ENCODE assay signal across 8 mouse cellular contexts in the genomic region with DNA sequence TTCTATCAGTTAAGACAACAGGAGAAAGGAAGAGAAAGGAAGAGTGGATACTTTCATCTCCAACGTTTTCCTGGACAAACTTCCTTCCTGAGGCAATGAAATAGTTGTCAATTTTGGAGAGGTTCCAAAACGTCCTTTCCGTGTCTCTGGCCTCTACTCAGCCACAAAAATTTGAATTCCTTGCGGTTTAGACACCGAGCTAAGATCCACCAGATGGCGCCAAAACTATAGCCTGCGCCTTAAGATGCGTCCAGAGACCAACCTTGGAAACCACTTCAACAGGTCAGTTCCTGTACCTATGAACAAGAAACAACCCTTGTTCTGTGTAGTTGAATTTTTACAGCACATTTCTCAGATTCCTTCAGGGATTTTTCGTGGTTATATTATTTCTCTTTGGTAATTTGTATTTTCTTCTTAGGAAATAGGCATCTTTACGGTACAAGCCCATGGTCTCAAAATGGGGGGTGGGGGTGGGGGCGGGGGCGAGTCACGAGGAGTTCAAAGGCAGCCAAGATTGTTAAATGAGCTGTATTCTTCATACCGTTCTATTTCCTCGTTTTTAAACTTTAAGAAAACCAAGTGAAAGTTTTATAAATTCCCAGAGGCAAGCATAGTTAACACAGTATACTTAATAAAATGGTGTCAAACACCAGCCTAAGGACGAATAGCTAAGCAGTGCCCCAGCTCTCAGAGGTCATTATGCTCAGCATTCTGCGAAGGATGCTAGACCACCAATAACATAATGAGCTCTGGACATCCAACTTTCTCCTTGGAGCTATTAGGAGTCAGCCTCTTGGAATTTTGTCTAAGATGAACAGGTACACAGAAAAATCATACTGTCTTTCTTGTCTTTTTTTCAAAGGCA.
DNase-seq lines count a peak whose midpoint lies in the region; ATAC-seq and TF ChIP-seq lines count a peak whose summit lies in the region.

No protein-coding gene starts in this region.

- H3K4me3 ChIP-seq in heart, adult 2 months, result no peak overlapping the region
- no peak overlapping the region for H3K4me3 ChIP-seq in heart, embryonic 12.5 days
- no peak overlapping the region for H3K4me3 ChIP-seq in cortical plate, adult 2 months (ENCODE audit: insufficient read depth, low read length)
- H3K4me3 ChIP-seq in kidney, adult 2 months (ENCODE audit: insufficient read depth, low read depth, low read length), result no peak overlapping the region
- no peak overlapping the region for H3K4me3 ChIP-seq in midbrain, postnatal 0 days (ENCODE audit: low read depth, low read length)

- WGBS in heart, adult 2 months, result 29% methylated on average over 17 of the region's 17 CpGs
- 31% methylated on average over 17 of the region's 17 CpGs for WGBS in heart, embryonic 12.5 days
- WGBS in kidney, adult 2 months, result 21% methylated on average over 17 of the region's 17 CpGs
- whole genome bisulfite sequencing in midbrain, postnatal 0 days, result 32% methylated on average over 17 of the region's 17 CpGs

- TF ChIP-seq EP300 in heart, adult 2 months (IDR thresholded peaks at IDR 0.05; ENCODE audit: insufficient read depth, low read depth, low read length), result peak; percentile 56; the same call in 1 of the 2 replicates

- H3K27me3 ChIP-seq in heart, adult 2 months (ENCODE audit: control insufficient read depth, insufficient read depth, low read length), result no peaks in the 10 kb centered on the region
- no peaks in the 10 kb centered on the region for H3K27me3 ChIP-seq in heart, embryonic 12.5 days (replicated peaks)
- H3K27me3 ChIP-seq in kidney, adult 2 months (replicated peaks; ENCODE audit: control insufficient read depth, insufficient read depth, low read length), result no peaks in the 10 kb centered on the region
- no peaks in the 10 kb centered on the region for H3K27me3 ChIP-seq in midbrain, postnatal 0 days (ENCODE audit: insufficient read depth, low read length)

- no peaks in the 10 kb centered on the region for H3K79me2 ChIP-seq in heart, adult 2 months (replicated peaks; ENCODE audit: control insufficient read depth, insufficient read depth, low read length)

- no peaks in the 10 kb centered on the region for H3K4me1 ChIP-seq in heart, adult 2 months (ENCODE audit: control insufficient read depth, insufficient read depth, low read length)
- H3K4me1 ChIP-seq in heart, embryonic 12.5 days (replicated peaks), result no peaks in the 10 kb centered on the region
- H3K4me1 ChIP-seq in cortical plate, adult 2 months (ENCODE audit: control insufficient read depth, insufficient read depth, low read length), result no peaks in the 10 kb centered on the region
- no peaks in the 10 kb centered on the region for H3K4me1 ChIP-seq in kidney, adult 2 months (ENCODE audit: control insufficient read depth, insufficient read depth, low read length)
- no peaks in the 10 kb centered on the region for H3K4me1 ChIP-seq in midbrain, postnatal 0 days (ENCODE audit: insufficient read depth, low read length)

- TF ChIP-seq CTCF in heart, adult 2 months (IDR thresholded peaks at IDR 0.05), result peak; percentile 86
- TF ChIP-seq CTCF in cortical plate, adult 2 months (IDR thresholded peaks at IDR 0.05; ENCODE audit: extremely low read depth, insufficient read depth, low read length), result peak; percentile 85
- TF ChIP-seq CTCF in kidney, adult 2 months (conservative IDR thresholded peaks at IDR 0.05; ENCODE audit: insufficient read depth, insufficient read length, low read depth, low read length), result peak; percentile 75
- TF ChIP-seq CTCF in midbrain, postnatal 0 days (IDR thresholded peaks at IDR 0.05), result peak; percentile 95

- intact Hi-C loops in heart, adult 2 months (cut with DNase I), result loop anchor here (5.0 to 10.0 kb wide), 3 partner anchors 364 to 1026 kb away; no protein-coding TSS in a partner anchor
- intact Hi-C loops in gastrocnemius, postnatal 14 days (cut with DNase I; ENCODE audit: low total_unique reads), result loop anchor here (5.0 kb wide), 1 partner anchor 454 kb away; no protein-coding TSS in a partner anchor
- intact Hi-C loops in left cerebral cortex, postnatal 4 days (cut with DNase I), result loop anchor here (5.0 to 10.0 kb wide), 2 partner anchors 96 to 454 kb away; a partner anchor contains a TSS

- H3K27ac ChIP-seq in heart, adult 2 months, result no peak overlapping the region
- H3K27ac ChIP-seq in heart, embryonic 12.5 days (ENCODE audit: poor library complexity, severe bottlenecking), result no peak overlapping the region
- H3K27ac ChIP-seq in cortical plate, adult 2 months (ENCODE audit: insufficient read depth, low read length), result no peak overlapping the region
- H3K27ac ChIP-seq in kidney, adult 2 months (ENCODE audit: insufficient read depth, low read depth, low read length), result no peak overlapping the region
- H3K27ac ChIP-seq in midbrain, postnatal 0 days (ENCODE audit: low read depth, low read length), result no peak overlapping the region

- peak; percentile 42 to 58 for DNase-seq in heart, adult 2 months
- DNase-seq in gastrocnemius, postnatal 14 days, result peak; percentile 53
- peak; percentile 76 for DNase-seq in kidney, adult 2 months
- DNase-seq in left cerebral cortex, postnatal 4 days, result peak; percentile 70
- DNase-seq in midbrain, postnatal 0 days (ENCODE audit: low spot score), result peak; percentile 89
- peak; percentile 8 for DNase-seq in thymus, postnatal 0 days (ENCODE audit: low spot score)

- no peak for TF ChIP-seq POLR2A in heart, adult 2 months (IDR thresholded peaks at IDR 0.05; ENCODE audit: insufficient read depth, low read depth, low read length)
- TF ChIP-seq POLR2A in cortical plate, adult 2 months (IDR thresholded peaks at IDR 0.05; ENCODE audit: extremely low read depth, insufficient read depth, low read length), result no peak
- no peak for TF ChIP-seq POLR2A in kidney, adult 2 months (IDR thresholded peaks at IDR 0.05; ENCODE audit: low read depth, low read length)

- H3K36me3 ChIP-seq in heart, adult 2 months (ENCODE audit: control insufficient read depth, insufficient read depth, low read length), result no peaks in the 10 kb centered on the region
- H3K36me3 ChIP-seq in heart, embryonic 12.5 days, result no peaks in the 10 kb centered on the region
- no peaks in the 10 kb centered on the region for H3K36me3 ChIP-seq in kidney, adult 2 months (ENCODE audit: control insufficient read depth, insufficient read depth, low read length)
- no peaks in the 10 kb centered on the region for H3K36me3 ChIP-seq in midbrain, postnatal 0 days (ENCODE audit: insufficient read depth, low read length)

- H3K4me2 ChIP-seq in heart, embryonic 12.5 days, result no peak overlapping the region
- no peak overlapping the region for H3K4me2 ChIP-seq in midbrain, postnatal 0 days (ENCODE audit: low read depth, low read length, poor library complexity, severe bottlenecking)

- H3K9me3 ChIP-seq in heart, embryonic 12.5 days (replicated peaks), result no peaks in the 10 kb centered on the region
- H3K9me3 ChIP-seq in midbrain, postnatal 0 days (ENCODE audit: low read length), result no peaks in the 10 kb centered on the region

- ATAC-seq in heart, embryonic 12.5 days (ENCODE audit: insufficient number of reproducible peaks, low FRiP score), result no peak
- peak; percentile 84 for ATAC-seq in midbrain, postnatal 0 days (ENCODE audit: low FRiP score)

- no peak overlapping the region for H3K9ac ChIP-seq in heart, adult 2 months (ENCODE audit: low read depth, low read length)
- H3K9ac ChIP-seq in heart, embryonic 12.5 days, result no peak overlapping the region
- H3K9ac ChIP-seq in midbrain, postnatal 0 days (replicated peaks; ENCODE audit: low read length, poor library complexity, severe bottlenecking), result no peak overlapping the region

Comparison
In these comparisons a context has a peak if more than half of its experiments do, and no peak if none do; other contexts are left out.
1. DNase-seq: peak in every context shown above with its lines; median percentile 89 in midbrain, postnatal 0 days; 76 in kidney, adult 2 months; 70 in left cerebral cortex, postnatal 4 days; 53 in gastrocnemius, postnatal 14 days; 50 in heart, adult 2 months; 8 in thymus, postnatal 0 days.